Mouse (Mus musculus) macrophage (primary cell): ENCODE measurements around the gene Cped1. TPM values are rescaled to one million over a fixed set of nuclear protein-coding genes. Genes with fewer than 3 reads are reported as not detected.

Experiments
- H3K27ac ChIP-seq: fragments of 350-480 bp; formaldehyde crosslinking; 2 replicates; pipeline ENCODE4 v1.9.0; 2021
- H3K36me3 ChIP-seq: fragments of 350-480 bp; formaldehyde crosslinking; 2 replicates; pipeline ENCODE4 v1.9.0; 2021; ENCODE audit errors: inconsistent target
- H3K4me3 ChIP-seq: fragments of 350-480 bp; formaldehyde crosslinking; 2 replicates; pipeline ENCODE4 v1.9.0; 2021; ENCODE audit errors: inconsistent target
- H3K79me2 ChIP-seq: fragments of 350-480 bp; formaldehyde crosslinking; 2 replicates; pipeline ENCODE4 v1.9.0; 2021; ENCODE audit errors: inconsistent target
- WGBS: methylation state at CpG from one replicate; pipeline ENCODE4 v1.1.7; 2026; ENCODE audit warnings: inconsistent platforms; ENCODE audit not compliant: missing documents; 5-methylcytosine and 5-hydroxymethylcytosine counted together
- polyA plus RNA-seq: library from polyadenylated mRNA; stranded (reverse); fragments of 250-400 nt; gene quantifications from 3 replicates; pipeline ENCODE4 v1.2.4, GENCODE M21; 2018; ENCODE audit warnings: inconsistent platforms

Cped1 gene
- polyA plus RNA-seq, 1 experiment from 2014 or later = 1.5 TPM

DNA sequence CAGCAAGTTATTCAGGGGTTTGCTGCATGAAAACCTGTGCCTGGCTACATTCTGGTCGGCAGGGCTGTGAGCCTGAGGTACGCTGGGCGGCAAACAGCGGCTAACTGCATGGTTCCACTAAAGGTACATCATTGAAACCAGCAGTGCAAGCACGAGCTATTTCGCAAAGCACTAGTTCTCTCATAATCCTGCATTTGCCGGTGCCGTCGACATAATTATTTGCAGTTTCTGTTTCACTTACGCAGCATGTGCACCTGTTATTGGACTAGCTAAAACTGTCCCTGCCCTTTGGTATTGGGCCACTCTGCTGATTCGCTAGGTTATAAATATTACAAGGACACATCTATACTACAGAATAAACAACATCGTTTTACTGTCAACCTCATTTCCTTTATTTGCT lies 24.5 kb downstream of the Cped1 start:
- no peak overlapping the region for H3K4me3 ChIP-seq
- 73% methylated on average over 12 of the region's 12 CpGs for WGBS
- H3K79me2 ChIP-seq = no peaks in the 10 kb centered on the region
- H3K36me3 ChIP-seq = no peaks in the 10 kb centered on the region
- no peak overlapping the region for H3K27ac ChIP-seq

GRCm38 (mm10) chr6:22010761-22011281 lies 25.1 kb downstream of the Cped1 start:
- WGBS = 95% methylated on average over 11 of the region's 11 CpGs
- H3K27ac ChIP-seq = no peak overlapping the region

DNA sequence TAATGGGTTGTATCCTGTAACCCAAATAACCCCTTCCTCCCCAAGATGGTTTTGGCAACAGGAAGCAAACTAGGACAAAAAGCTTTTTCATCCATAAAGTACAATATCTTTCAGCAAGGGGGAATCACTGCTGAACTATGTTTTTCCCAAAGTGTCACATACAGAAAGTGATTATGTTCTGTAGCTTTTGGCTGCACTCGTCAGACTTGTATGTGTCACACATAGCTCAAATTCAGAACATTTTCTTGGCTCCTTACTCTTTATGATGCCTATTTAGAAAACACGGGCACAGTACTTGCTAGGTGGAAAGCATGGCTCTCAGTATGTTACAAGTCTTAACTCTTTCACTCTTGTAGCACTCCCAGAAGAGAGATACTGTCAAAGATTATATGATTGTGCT lies 25.8 kb downstream of the Cped1 start:
- Histone ChIP-seq H3K79me2 (no peaks in the 10 kb centered on the region), H3K4me3 (no peak overlapping the region), H3K36me3 (no peaks in the 10 kb centered on the region), H3K27ac (no peak overlapping the region)
- WGBS = 94% methylated on average over 2 of the region's 2 CpGs

More at GRCm38 (mm10) chr6:22010761-22011281, 25.1 kb downstream of the Cped1 start:
- Histone ChIP-seq H3K79me2 (no peaks in the 10 kb centered on the region), H3K36me3 (no peaks in the 10 kb centered on the region), H3K4me3 (no peak overlapping the region)

- Histone ChIP-seq H3K36me3 (no peaks in the 10 kb centered on the region), H3K79me2 (no peaks in the 10 kb centered on the region), H3K27ac (no peak overlapping the region), H3K4me3 (no peak overlapping the region)
- 83% methylated on average over 5 of the region's 5 CpGs for WGBS
These were observed 26.4 kb downstream of the Cped1 start for GRCm38 (mm10) chr6:22012099-22012498.

- Histone ChIP-seq H3K27ac (no peak overlapping the region), H3K79me2 (no peaks in the 10 kb centered on the region)
These were observed 26.8 kb downstream of the Cped1 start for GRCm38 (mm10) chr6:22012501-22012900.

GRCm38 (mm10) chr6:22013394-22013793 lies 27.7 kb downstream of the Cped1 start:
- Histone ChIP-seq H3K27ac (no peak overlapping the region), H3K79me2 (no peaks in the 10 kb centered on the region), H3K36me3 (no peaks in the 10 kb centered on the region), H3K4me3 (no peak overlapping the region)
- 96% methylated on average over 3 of the region's 3 CpGs for WGBS

More at GRCm38 (mm10) chr6:22012501-22012900, 26.8 kb downstream of the Cped1 start:
- no peak overlapping the region for H3K4me3 ChIP-seq
- 85% methylated on average over 5 of the region's 5 CpGs for WGBS
- no peaks in the 10 kb centered on the region for H3K36me3 ChIP-seq

GRCm38 (mm10) chr6:22014291-22014911 lies 28.7 kb downstream of the Cped1 start:
- Histone ChIP-seq H3K4me3 (no peak overlapping the region), H3K27ac (no peak overlapping the region), H3K79me2 (no peaks in the 10 kb centered on the region), H3K36me3 (no peaks in the 10 kb centered on the region)
- 99% methylated on average over 6 of the region's 6 CpGs for WGBS

DNA sequence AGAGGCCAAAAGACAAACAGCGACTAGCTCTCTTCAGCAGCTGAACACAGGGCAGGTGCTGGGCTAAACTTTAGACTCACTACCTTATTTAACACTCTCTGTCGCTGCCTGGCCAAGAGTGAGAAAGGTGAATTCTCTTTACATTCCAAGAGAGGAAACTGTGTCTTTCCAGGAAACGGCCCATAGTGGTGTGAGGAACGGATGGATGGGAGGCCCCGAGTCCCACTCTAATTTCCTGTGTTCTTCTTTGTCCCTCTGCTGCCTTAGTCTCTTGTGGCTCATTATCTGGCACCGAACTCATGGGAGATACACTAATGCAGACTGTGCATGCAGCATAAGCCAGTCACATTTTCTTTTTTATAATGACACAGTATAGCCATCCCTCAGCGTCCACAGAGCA lies 31.9 kb downstream of the Cped1 start:
- no peaks in the 10 kb centered on the region for H3K79me2 ChIP-seq
- H3K36me3 ChIP-seq = no peaks in the 10 kb centered on the region
- 73% methylated on average over 7 of the region's 7 CpGs for WGBS
- H3K4me3 ChIP-seq = no peak overlapping the region
- H3K27ac ChIP-seq = no peak overlapping the region

GRCm38 (mm10) chr6:22018768-22019445 lies 33.2 kb downstream of the Cped1 start:
- H3K36me3 ChIP-seq = no peaks in the 10 kb centered on the region
- H3K4me3 ChIP-seq = no peak overlapping the region
- H3K27ac ChIP-seq = no peak overlapping the region
- no peaks in the 10 kb centered on the region for H3K79me2 ChIP-seq
- 87% methylated on average over 8 of the region's 8 CpGs for WGBS

GRCm38 (mm10) chr6:22019637-22020036 lies 33.9 kb downstream of the Cped1 start:
- no peak overlapping the region for H3K27ac ChIP-seq
- H3K79me2 ChIP-seq = no peaks in the 10 kb centered on the region
- 10% methylated on average over 10 of the region's 10 CpGs for WGBS
- H3K36me3 ChIP-seq = no peaks in the 10 kb centered on the region
- H3K4me3 ChIP-seq = no peak overlapping the region

DNA sequence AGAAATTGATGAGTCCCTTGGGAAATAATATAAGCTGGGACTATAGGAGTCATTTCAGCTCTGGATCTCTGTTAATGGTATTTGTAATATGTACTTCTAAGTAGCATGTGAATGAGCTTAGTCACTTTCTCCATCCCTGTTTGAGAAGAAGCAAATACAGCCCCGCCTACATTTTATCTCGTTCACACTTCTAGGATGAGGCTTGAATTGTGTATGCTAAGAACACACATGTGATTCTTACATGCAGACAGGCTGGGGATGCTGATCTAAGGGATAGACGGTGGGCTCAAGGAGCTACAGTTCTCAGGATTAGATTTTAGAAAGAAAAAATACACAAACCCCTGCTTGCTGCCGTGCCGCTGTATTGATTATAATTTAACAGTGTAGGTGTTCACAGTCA lies 35.0 kb downstream of the Cped1 start:
- 92% methylated on average over 4 of the region's 5 CpGs for WGBS
- no peak overlapping the region for H3K4me3 ChIP-seq
- H3K27ac ChIP-seq = no peak overlapping the region
- no peaks in the 10 kb centered on the region for H3K36me3 ChIP-seq
- no peaks in the 10 kb centered on the region for H3K79me2 ChIP-seq

DNA sequence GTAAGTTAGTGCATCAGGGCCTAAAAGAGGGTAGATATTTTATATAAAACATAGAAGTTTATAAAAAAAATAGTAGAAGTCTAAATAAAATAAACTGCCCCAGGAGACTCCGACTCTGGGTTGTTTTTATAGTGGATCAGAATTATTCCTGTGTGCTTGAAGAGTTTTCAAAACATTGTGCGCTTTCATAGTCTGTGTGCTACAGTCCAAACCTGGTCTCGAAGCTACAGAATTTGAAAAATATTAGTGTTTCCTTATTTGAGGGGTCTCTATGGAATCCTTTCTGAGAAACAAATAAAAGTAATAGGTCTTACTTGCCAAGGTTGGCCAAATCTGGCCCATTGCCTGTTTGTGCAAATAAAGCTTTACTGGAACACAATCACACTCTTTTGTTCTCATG lies 35.6 kb downstream of the Cped1 start:
- Histone ChIP-seq H3K36me3 (no peaks in the 10 kb centered on the region), H3K27ac (no peak overlapping the region), H3K79me2 (no peaks in the 10 kb centered on the region), H3K4me3 (no peak overlapping the region)
- WGBS = 96% methylated on average over 3 of the region's 3 CpGs

- H3K4me3 ChIP-seq = no peak overlapping the region
- WGBS = 100% methylated on average over 2 of the region's 2 CpGs
These were observed 38.5 kb downstream of the Cped1 start for GRCm38 (mm10) chr6:22024168-22024567.

GRCm38 (mm10) chr6:22025584-22026357 lies 40.1 kb downstream of the Cped1 start:
- H3K4me3 ChIP-seq = no peak overlapping the region
- H3K36me3 ChIP-seq = no peaks in the 10 kb centered on the region
- no peak overlapping the region for H3K27ac ChIP-seq
- H3K79me2 ChIP-seq = no peaks in the 10 kb centered on the region
- WGBS = 15% methylated on average over 17 of the region's 17 CpGs

More at GRCm38 (mm10) chr6:22024168-22024567, 38.5 kb downstream of the Cped1 start:
- no peak overlapping the region for H3K27ac ChIP-seq
- no peaks in the 10 kb centered on the region for H3K79me2 ChIP-seq
- H3K36me3 ChIP-seq = no peaks in the 10 kb centered on the region

- no peaks in the 10 kb centered on the region for H3K36me3 ChIP-seq
- no peak overlapping the region for H3K27ac ChIP-seq
- H3K79me2 ChIP-seq = no peaks in the 10 kb centered on the region
- WGBS = 41% methylated on average over 4 of the region's 4 CpGs
- H3K4me3 ChIP-seq = no peak overlapping the region
These were observed 40.6 kb downstream of the Cped1 start for GRCm38 (mm10) chr6:22026358-22026673.
